ENCODE assay signal across 8 mouse cellular contexts in the genomic region with DNA sequence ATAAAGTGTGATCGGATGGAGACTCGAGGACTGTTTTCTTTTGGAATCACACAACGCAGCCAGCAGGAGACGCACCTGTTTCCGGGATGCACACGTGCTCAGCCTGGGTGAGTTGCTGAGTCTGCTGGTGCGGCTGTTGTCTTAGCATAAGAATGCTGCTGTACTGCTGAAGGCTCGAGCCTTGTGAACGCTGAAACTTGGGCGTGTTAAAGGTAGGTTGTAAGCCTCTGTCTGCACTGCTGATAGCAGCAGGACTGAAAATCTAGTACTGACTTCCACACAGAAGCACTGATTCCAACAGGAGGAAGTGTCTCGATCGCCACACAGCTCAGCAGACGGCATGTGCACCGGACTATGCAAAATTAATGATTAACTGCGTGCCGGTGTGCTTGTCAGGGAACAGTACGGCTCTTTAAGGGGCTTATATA.
DNase-seq lines count a peak whose midpoint lies in the region; ATAC-seq lines count a peak whose summit lies in the region.

No protein-coding gene starts in this region.

- H3K27ac ChIP-seq in heart, embryonic 15.5 days = no peak overlapping the region
- H3K27ac ChIP-seq in hindbrain, embryonic 12.5 days = no peak overlapping the region
- H3K27ac ChIP-seq in midbrain, embryonic 13.5 days = no peak overlapping the region

- H3K9me3 ChIP-seq in heart, embryonic 15.5 days (replicated peaks) = no peaks in the 10 kb centered on the region
- H3K9me3 ChIP-seq in hindbrain, embryonic 12.5 days (replicated peaks) = no peaks in the 10 kb centered on the region
- no peaks in the 10 kb centered on the region for H3K9me3 ChIP-seq in midbrain, embryonic 13.5 days

- H3K4me3 ChIP-seq in heart, embryonic 15.5 days = no peak overlapping the region
- H3K4me3 ChIP-seq in hindbrain, embryonic 12.5 days = peak overlapping the region; percentile 16; the same call in 1 of the 2 replicates
- peak overlapping the region; percentile 24 for H3K4me3 ChIP-seq in midbrain, embryonic 13.5 days (replicated peaks)

- 45% methylated on average over 17 of the region's 17 CpGs for WGBS in heart, embryonic 15.5 days
- 20% methylated on average over 17 of the region's 17 CpGs for WGBS in hindbrain, embryonic 12.5 days
- 25% methylated on average over 17 of the region's 17 CpGs for WGBS in midbrain, embryonic 13.5 days

- DNase-seq in heart, postnatal 4 days = no peak
- peak; percentile 5 for DNase-seq in cerebellum, adult 9-10 months
- DNase-seq in left cerebral cortex, adult 8-10 months (ENCODE audit: low spot score in 2 of 2) = peak; percentile 1 to 13
- DNase-seq in thymus, postnatal 4 days = peak; percentile 33
- no peak for DNase-seq in adipocyte (ENCODE audit: low spot score)

- H3K9ac ChIP-seq in heart, embryonic 15.5 days = no peak overlapping the region
- peak overlapping the region; percentile 36; the same call in 1 of the 2 replicates for H3K9ac ChIP-seq in hindbrain, embryonic 12.5 days
- H3K9ac ChIP-seq in midbrain, embryonic 13.5 days (replicated peaks) = 0 out of 2 replicates have a peak overlapping the region, but pooled peaks have one; percentile 16

- H3K4me1 ChIP-seq in heart, embryonic 15.5 days (replicated peaks) = peaks cover 8% of the 10 kb centered on the region
- H3K4me1 ChIP-seq in hindbrain, embryonic 12.5 days = peaks cover 7% of the 10 kb centered on the region
- peaks cover 12% of the 10 kb centered on the region for H3K4me1 ChIP-seq in midbrain, embryonic 13.5 days (replicated peaks)

- H3K4me2 ChIP-seq in heart, embryonic 15.5 days = peak overlapping the region; percentile 24
- peak overlapping the region; percentile 48 for H3K4me2 ChIP-seq in hindbrain, embryonic 12.5 days (replicated peaks)
- H3K4me2 ChIP-seq in midbrain, embryonic 13.5 days (replicated peaks) = peak overlapping the region; percentile 46

- H3K27me3 ChIP-seq in heart, embryonic 15.5 days = no peaks in the 10 kb centered on the region
- H3K27me3 ChIP-seq in hindbrain, embryonic 12.5 days = no peaks in the 10 kb centered on the region
- no peaks in the 10 kb centered on the region for H3K27me3 ChIP-seq in midbrain, embryonic 13.5 days

- no peak for ATAC-seq in heart, embryonic 15.5 days (replicated peaks; ENCODE audit: insufficient number of reproducible peaks, insufficient read depth, low FRiP score, low read depth)
- ATAC-seq in hindbrain, embryonic 12.5 days (ENCODE audit: low FRiP score) = peak; percentile 56; the same call in 1 of the 2 replicates
- peak; percentile 73; the same call in 1 of the 2 replicates for ATAC-seq in midbrain, embryonic 13.5 days

- H3K36me3 ChIP-seq in heart, embryonic 15.5 days = no peaks in the 10 kb centered on the region
- no peaks in the 10 kb centered on the region for H3K36me3 ChIP-seq in hindbrain, embryonic 12.5 days
- no peaks in the 10 kb centered on the region for H3K36me3 ChIP-seq in midbrain, embryonic 13.5 days

Comparison
In these comparisons a context has a peak if more than half of its experiments do, and no peak if none do; other contexts are left out.
1. DNase-seq: peak in cerebellum, adult 9-10 months (single experiment), left cerebral cortex, adult 8-10 months (2 of 2) and thymus, postnatal 4 days (single experiment); none in heart, postnatal 4 days (single experiment) and adipocyte (single experiment).
2. Peak in every context shown above with its lines, with median percentiles within 50 percentile points of each other: H3K4me2 ChIP-seq.